Mouse (Mus musculus) neural tube, embryonic 15.5 days (tissue): ENCODE measurements around the gene S100a10. TPM values are rescaled to one million over a fixed set of nuclear protein-coding genes. Genes with fewer than 3 reads are reported as not detected.
"Not testable (repeated sequence)": the region's sequence is repeated elsewhere in the genome, so short reads cannot be mapped to it uniquely, and the experiment has no call there.

Experiments
- ATAC-seq: fragments of 200-750 bp; cut with Nextera tagmentation; 2 replicates; pipeline ENCODE4 v1.8.0; 2017; ENCODE audit warnings: mild to moderate bottlenecking, moderate TSS enrichment, moderate library complexity; ENCODE audit not compliant: low FRiP score
- H3K27ac ChIP-seq: fragments of 300-500 bp; sonication (generic); replicated peaks from 2 replicates; pipeline ENCODE4 v1.5.1; 2015; ENCODE audit warnings: mild to moderate bottlenecking, inconsistent platforms
- H3K27me3 ChIP-seq: fragments of 300-500 bp; sonication (generic); replicated peaks from 2 replicates; pipeline ENCODE4 v1.6.1; 2015; ENCODE audit warnings: inconsistent platforms
- H3K36me3 ChIP-seq: fragments of 300-500 bp; sonication (generic); 2 replicates; pipeline ENCODE4 v1.6.1; 2015; ENCODE audit warnings: inconsistent platforms
- H3K4me1 ChIP-seq: fragments of 300-500 bp; sonication (generic); 2 replicates; pipeline ENCODE4 v1.6.1; 2015; ENCODE audit warnings: inconsistent platforms
- H3K4me2 ChIP-seq: fragments of 300-500 bp; sonication (generic); 2 replicates; pipeline ENCODE4 v1.6.1; 2015; ENCODE audit warnings: inconsistent platforms, mild to moderate bottlenecking, moderate library complexity
- H3K4me3 ChIP-seq: fragments of 300-500 bp; sonication (generic); replicated peaks from 2 replicates; pipeline ENCODE4 v1.5.1; 2015; ENCODE audit warnings: mild to moderate bottlenecking, inconsistent platforms
- H3K9ac ChIP-seq: fragments of 300-500 bp; sonication (generic); replicated peaks from 2 replicates; pipeline ENCODE4 v1.6.1; 2015; ENCODE audit warnings: mild to moderate bottlenecking, inconsistent platforms
- H3K9me3 ChIP-seq: fragments of 300-500 bp; sonication (generic); replicated peaks from 2 replicates; pipeline ENCODE4 v1.6.1; 2016; ENCODE audit warnings: inconsistent platforms
- WGBS: fragments of 180-500 bp; shearing (Covaris S2); methylation state at CpG from one replicate; pipeline ENCODE4 v1.1.7; 2015; ENCODE audit warnings: mixed read lengths; 5-methylcytosine and 5-hydroxymethylcytosine counted together
- polyA plus RNA-seq: library from polyadenylated mRNA; unstranded; fragments of >200 nt; fragmentation: Nextera tagmentation; extraction: Ambion mirVana; gene quantifications from 2 replicates; pipeline ENCODE4 v1.2.1, GENCODE M21; 2015

S100a10 gene
- polyA plus RNA-seq, 1 experiment from 2014 or later, result 284 TPM

- H3K27me3 ChIP-seq, result peaks cover 26% of the 10 kb centered on the region
- H3K27ac ChIP-seq, result no peak overlapping the region
- H3K4me3 ChIP-seq, result no peak overlapping the region
- 91% methylated on average over 1 of the region's 1 CpGs for WGBS
- no peaks in the 10 kb centered on the region for H3K4me1 ChIP-seq
- H3K9ac ChIP-seq, result no peak overlapping the region
- H3K9me3 ChIP-seq, result no peaks in the 10 kb centered on the region
- H3K4me2 ChIP-seq, result no peak overlapping the region
- ATAC-seq, result no peak
- H3K36me3 ChIP-seq, result no peaks in the 10 kb centered on the region
These were observed 35.4 kb downstream of the S100a10 start for GRCm38 (mm10) chr3:93590256-93590655.

GRCm38 (mm10) chr3:93592100-93592499 lies 37.2 kb downstream of the S100a10 start:
- Histone ChIP-seq H3K9me3 (no peaks in the 10 kb centered on the region), H3K36me3 (no peaks in the 10 kb centered on the region), H3K4me2 (no peak overlapping the region), H3K27me3 (peaks cover 31% of the 10 kb centered on the region), H3K27ac (no peak overlapping the region), H3K4me1 (no peaks in the 10 kb centered on the region), H3K9ac (no peak overlapping the region), H3K4me3 (no peak overlapping the region)
- WGBS, result 89% methylated on average over 2 of the region's 2 CpGs
- no peak for ATAC-seq

- H3K27me3 ChIP-seq, result peaks cover 31% of the 10 kb centered on the region
- no peak for ATAC-seq
- WGBS, result 76% methylated on average over 4 of the region's 4 CpGs
These were observed 38.1 kb downstream of the S100a10 start for GRCm38 (mm10) chr3:93592976-93593375.

GRCm38 (mm10) chr3:93593512-93593911 lies 38.6 kb downstream of the S100a10 start:
- Histone ChIP-seq H3K27ac (no peak overlapping the region), H3K27me3 (peaks cover 33% of the 10 kb centered on the region), H3K4me2 (no peak overlapping the region), H3K9me3 (no peaks in the 10 kb centered on the region), H3K9ac (no peak overlapping the region), H3K4me3 (no peak overlapping the region), H3K36me3 (no peaks in the 10 kb centered on the region), H3K4me1 (no peaks in the 10 kb centered on the region)
- WGBS, result 85% methylated on average over 1 of the region's 1 CpGs
- ATAC-seq, result no peak

More at GRCm38 (mm10) chr3:93592976-93593375, 38.1 kb downstream of the S100a10 start:
- Histone ChIP-seq H3K36me3 (no peaks in the 10 kb centered on the region), H3K9ac (no peak overlapping the region), H3K4me2 (no peak overlapping the region), H3K9me3 (no peaks in the 10 kb centered on the region), H3K4me3 (no peak overlapping the region), H3K4me1 (no peaks in the 10 kb centered on the region), H3K27ac (no peak overlapping the region)

- Histone ChIP-seq H3K4me1 (no peaks in the 10 kb centered on the region), H3K4me2 (no peak overlapping the region), H3K4me3 (no peak overlapping the region), H3K36me3 (no peaks in the 10 kb centered on the region), H3K27me3 (peaks cover 50% of the 10 kb centered on the region), H3K9ac (no peak overlapping the region), H3K9me3 (no peaks in the 10 kb centered on the region), H3K27ac (no peak overlapping the region)
- no peak for ATAC-seq
- 81% methylated on average over 1 of the region's 1 CpGs for WGBS
These were observed 41.8 kb downstream of the S100a10 start for GRCm38 (mm10) chr3:93596632-93597031.

GRCm38 (mm10) chr3:93597221-93597913 lies 42.5 kb downstream of the S100a10 start:
- Histone ChIP-seq H3K27ac (no peak overlapping the region; the same call in 1 of the 2 replicates), H3K27me3 (peaks cover 52% of the 10 kb centered on the region), H3K9me3 (no peaks in the 10 kb centered on the region), H3K4me1 (no peaks in the 10 kb centered on the region), H3K9ac (no peak overlapping the region), H3K36me3 (no peaks in the 10 kb centered on the region), H3K4me2 (no peak overlapping the region), H3K4me3 (no peak overlapping the region)
- peak; percentile 92 for ATAC-seq
- 17% methylated on average over 5 of the region's 5 CpGs for WGBS

- WGBS, result 85% methylated on average over 7 of the region's 7 CpGs
- ATAC-seq, result no peak
These were observed 43.1 kb downstream of the S100a10 start for GRCm38 (mm10) chr3:93597970-93598369.

GRCm38 (mm10) chr3:93600206-93600605 lies 45.3 kb downstream of the S100a10 start:
- no peak overlapping the region for H3K9ac ChIP-seq
- no peaks in the 10 kb centered on the region for H3K4me1 ChIP-seq
- no peak overlapping the region for H3K27ac ChIP-seq
- no peaks in the 10 kb centered on the region for H3K36me3 ChIP-seq
- no peak overlapping the region for H3K4me2 ChIP-seq
- no peak overlapping the region for H3K4me3 ChIP-seq
- no peak for ATAC-seq
- WGBS, result 86% methylated on average over 2 of the region's 2 CpGs
- H3K27me3 ChIP-seq, result peaks cover 42% of the 10 kb centered on the region
- no peaks in the 10 kb centered on the region for H3K9me3 ChIP-seq

More at GRCm38 (mm10) chr3:93597970-93598369, 43.1 kb downstream of the S100a10 start:
- Histone ChIP-seq H3K36me3 (no peaks in the 10 kb centered on the region), H3K4me2 (no peak overlapping the region), H3K27me3 (peaks cover 52% of the 10 kb centered on the region), H3K27ac (no peak overlapping the region), H3K4me3 (no peak overlapping the region), H3K4me1 (no peaks in the 10 kb centered on the region), H3K9me3 (no peaks in the 10 kb centered on the region), H3K9ac (no peak overlapping the region)

GRCm38 (mm10) chr3:93601903-93602302 lies 47.0 kb downstream of the S100a10 start:
- no peaks in the 10 kb centered on the region for H3K36me3 ChIP-seq
- 89% methylated on average over 1 of the region's 1 CpGs for WGBS
- no peak for ATAC-seq
- H3K4me2 ChIP-seq, result no peak overlapping the region
- no peaks in the 10 kb centered on the region for H3K9me3 ChIP-seq
- no peak overlapping the region for H3K9ac ChIP-seq
- no peak overlapping the region for H3K27ac ChIP-seq
- H3K4me3 ChIP-seq, result no peak overlapping the region
- H3K4me1 ChIP-seq, result no peaks in the 10 kb centered on the region
- H3K27me3 ChIP-seq, result peaks cover 36% of the 10 kb centered on the region

GRCm38 (mm10) chr3:93608970-93609369 lies 54.1 kb downstream of the S100a10 start:
- not testable (repeated sequence) for H3K27ac ChIP-seq, H3K27me3 ChIP-seq, H3K36me3 ChIP-seq, H3K4me2 ChIP-seq, H3K4me3 ChIP-seq, ATAC-seq, H3K9me3 ChIP-seq, H3K4me1 ChIP-seq, H3K9ac ChIP-seq
